Mouse (Mus musculus) mouse embryonic stem cell (cell line): Measurements from ENCODE around the gene Cbx3.
"Not testable (repeated sequence)": the region's sequence is repeated elsewhere in the genome, so short reads cannot be mapped to it uniquely, and the experiment has no call there.

Experiments used
- in situ Hi-C, 2 experiments: fragments of 300-500 bp; cut with MboI; formaldehyde crosslinking; loops; 1 replicate in 1 of 2; 3 replicates in 1 of 2; pipeline ENCODE4 v1.14.3; 2019 to 2020; ENCODE audit warnings: low sequenced_read_pairs in 2 of 2, low pct_unique_long_range_greater_than_20kb in 1 of 2, mixed read lengths in 1 of 2; ENCODE audit not compliant: unreplicated experiment in 1 of 2

Gene Cbx3

GRCm38 (mm10) chr6:51467649-51468048 is 2.5 kb upstream of the Cbx3 start:
- in situ Hi-C loops, result no loop called here

GRCm38 (mm10) chr6:51468891-51469561 is 1.1 kb upstream of the Cbx3 start:
- in situ Hi-C loops, result no loop called here

- in situ Hi-C loops, result no loop called here
These were observed 347 bp upstream of the Cbx3 start, which contains the start of gene Hnrnpa2b1 for GRCm38 (mm10) chr6:51469715-51470310. Gene Hnrnpa2b1 (minus strand): TSS chr6:51469894.

- in situ Hi-C loops, result no loop called here
These were observed 982 bp downstream of the Cbx3 start for GRCm38 (mm10) chr6:51471179-51471505.

- in situ Hi-C loops, result no loop called here
These were observed 1.6 kb downstream of the Cbx3 start for GRCm38 (mm10) chr6:51471782-51472181.

GRCm38 (mm10) chr6:51472213-51472612 is 2.1 kb downstream of the Cbx3 start:
- in situ Hi-C loops, result no loop called here

- in situ Hi-C loops, result no loop called here
These were observed 9.1 kb downstream of the Cbx3 start for GRCm38 (mm10) chr6:51479136-51479731.

GRCm38 (mm10) chr6:51481548-51481947 is 11.4 kb downstream of the Cbx3 start:
- in situ Hi-C loops, result no loop called here

GRCm38 (mm10) chr6:51483861-51484260 is 13.7 kb downstream of the Cbx3 start:
- in situ Hi-C loops, result no loop called here

GRCm38 (mm10) chr6:51484556-51484955 is 14.4 kb downstream of the Cbx3 start:
- in situ Hi-C loops, result not testable (repeated sequence)

GRCm38 (mm10) chr6:51485646-51486045 is 15.5 kb downstream of the Cbx3 start:
- in situ Hi-C loops, result no loop called here

- in situ Hi-C loops, result no loop called here
These were observed 16.0 kb downstream of the Cbx3 start for GRCm38 (mm10) chr6:51486076-51486710.

- in situ Hi-C loops, result no loop called here
These were observed 16.6 kb downstream of the Cbx3 start for GRCm38 (mm10) chr6:51486731-51487130.

- in situ Hi-C loops, result no loop called here
These were observed 19.6 kb downstream of the Cbx3 start for GRCm38 (mm10) chr6:51489787-51490186.

GRCm38 (mm10) chr6:51497321-51498111 is 27.4 kb downstream of the Cbx3 start:
- in situ Hi-C loops, result no loop called here

- in situ Hi-C loops, result loop anchor here in 1 of 2 experiments (5.0 kb wide), 1 partner anchor 77 kb away; no protein-coding TSS in a partner anchor
These were observed 35.5 kb downstream of the Cbx3 start for GRCm38 (mm10) chr6:51505671-51506070.

- in situ Hi-C loops, result loop anchor here in 1 of 2 experiments (5.0 kb wide), 1 partner anchor 75 kb away; no protein-coding TSS in a partner anchor
These were observed 37.4 kb downstream of the Cbx3 start for GRCm38 (mm10) chr6:51507556-51507955.

GRCm38 (mm10) chr6:51508750-51509648 is 38.8 kb downstream of the Cbx3 start:
- in situ Hi-C loops, result loop anchor here in 1 of 2 experiments (5.0 kb wide), 1 partner anchor 73 kb away; no protein-coding TSS in a partner anchor
